Mouse (Mus musculus) stomach, postnatal 0 days (tissue): Measurements from ENCODE around the gene Efnb3. TPM values are rescaled to one million over a fixed set of nuclear protein-coding genes. Genes with fewer than 3 reads are reported as not detected.
A peak's percentile ranks its signal among the peaks of the same experiment; 100 is the strongest.

Experiments
- ATAC-seq: fragments of 200-750 bp; cut with Nextera tagmentation; 2 replicates; pipeline ENCODE4 v1.8.0; 2017; ENCODE audit not compliant: low FRiP score, low TSS enrichment
- DNase-seq: peaks from one replicate; pipeline ENCODE4 v3.0.0-alpha.2; 2016; ENCODE audit warnings: low spot score
- H3K27ac ChIP-seq: fragments of 300-500 bp; sonication (generic); replicated peaks from 2 replicates; pipeline ENCODE4 v1.5.1; 2014; ENCODE audit warnings: mild to moderate bottlenecking, control low read depth
- H3K27me3 ChIP-seq: fragments of 300-500 bp; sonication (generic); 2 replicates; pipeline ENCODE4 v1.6.1; 2014; ENCODE audit warnings: low read length; ENCODE audit not compliant: control insufficient read depth, insufficient read depth
- H3K36me3 ChIP-seq: fragments of 300-500 bp; sonication (generic); 2 replicates; pipeline ENCODE4 v1.6.1; 2014; ENCODE audit warnings: low read length, mixed read lengths; ENCODE audit not compliant: control insufficient read depth, insufficient read depth
- H3K4me1 ChIP-seq: fragments of 300-500 bp; sonication (generic); replicated peaks from 2 replicates; pipeline ENCODE4 v1.6.1; 2014; ENCODE audit warnings: antibody characterized with exemption; ENCODE audit not compliant: control insufficient read depth, insufficient read depth
- H3K4me2 ChIP-seq: fragments of 300-500 bp; sonication (generic); replicated peaks from 2 replicates; pipeline ENCODE4 v1.6.1; 2014; ENCODE audit warnings: low read depth, mild to moderate bottlenecking, control low read depth, moderate library complexity
- H3K4me3 ChIP-seq: fragments of 300-500 bp; sonication (generic); 2 replicates; pipeline ENCODE4 v1.5.1; 2014; ENCODE audit warnings: low read depth, low read length, control low read depth
- H3K9ac ChIP-seq: fragments of 300-500 bp; sonication (generic); 2 replicates; pipeline ENCODE4 v1.6.1; 2014; ENCODE audit warnings: mild to moderate bottlenecking, low read length, control low read depth, mixed read lengths
- H3K9me3 ChIP-seq: fragments of 300-500 bp; sonication (generic); 2 replicates; pipeline ENCODE4 v1.6.1; 2016; ENCODE audit warnings: low read length; ENCODE audit not compliant: control insufficient read depth
- CTCF ChIP-seq: IDR thresholded peaks from 2 replicates; pipeline ENCODE4 v1.5.1; 2016; ENCODE audit warnings: antibody characterized with exemption, low read depth, mild to moderate bottlenecking, moderate library complexity
- EP300 ChIP-seq: optimal IDR thresholded peaks from 2 replicates; pipeline ENCODE3; 2016; ENCODE audit warnings: antibody characterized with exemption
- WGBS: fragments of 180-500 bp; shearing (Covaris S2); extraction: QIAGEN DNeasy Blood & Tissue Kit; methylation state at CpG from one replicate; pipeline ENCODE4 v1.1.7; 2014; 5-methylcytosine and 5-hydroxymethylcytosine counted together
- polyA plus RNA-seq: library from polyadenylated mRNA; unstranded; fragments of >200 nt; fragmentation: Nextera tagmentation; extraction: Ambion mirVana; gene quantifications from 2 replicates; pipeline ENCODE4 v1.2.1, GENCODE M21; 2015

The Efnb3 gene
- 3.9 and 4.4 TPM in 2 replicates for polyA plus RNA-seq

DNA sequence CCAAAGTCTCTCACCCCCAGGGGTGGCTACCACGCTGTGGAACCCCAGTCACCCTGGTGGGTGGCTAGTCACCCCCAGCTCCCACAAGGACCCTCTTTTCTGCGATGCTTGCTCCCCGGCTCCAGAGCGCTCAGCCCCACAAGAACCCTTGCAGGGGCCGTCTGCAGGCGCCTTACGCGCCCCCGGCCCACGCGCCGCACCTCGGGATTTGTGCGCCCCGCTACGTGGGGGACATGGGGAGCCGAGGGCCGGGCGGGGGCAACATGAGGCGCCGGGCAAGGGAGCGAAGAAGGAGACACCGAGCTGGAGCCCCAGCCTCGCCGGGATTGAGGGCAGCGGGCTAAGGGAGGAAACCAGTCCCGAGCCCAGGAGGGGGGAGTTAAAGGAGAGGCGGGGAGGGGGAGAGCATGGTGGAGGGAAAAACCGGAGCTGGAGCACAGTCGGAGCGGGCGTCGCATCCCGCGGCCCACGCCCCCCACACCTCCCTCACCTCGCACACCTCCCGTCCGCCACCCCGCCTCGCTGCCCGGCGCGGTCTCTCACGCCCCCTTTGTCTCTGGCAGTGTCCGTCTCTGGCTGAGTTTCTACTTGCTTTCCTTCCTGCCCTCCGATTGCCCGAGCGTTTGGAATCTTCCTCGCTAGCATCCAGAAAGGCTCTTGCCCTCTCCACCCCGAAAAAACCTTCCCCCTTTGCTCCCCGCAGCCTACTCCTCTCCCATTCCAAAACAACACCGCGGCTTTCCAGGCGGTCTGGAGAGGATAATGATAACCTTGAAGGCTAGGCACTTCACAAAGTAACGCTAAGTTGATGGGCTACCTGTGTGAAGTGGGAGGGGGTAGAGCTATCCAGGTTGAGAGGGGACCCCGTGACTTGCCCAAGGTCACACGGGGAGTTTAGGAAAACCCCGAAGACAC, at the start of gene Efnb3:
Efnb3 (minus strand) TSS at position 355 of the 915 bp plus-strand sequence.
- H3K9ac ChIP-seq, result peak within 1 kb of the TSS; percentile 67
- no peaks in the 10 kb centered on the region for H3K36me3 ChIP-seq
- peak within 1 kb of the TSS; percentile 54 for H3K4me3 ChIP-seq
- no peaks in the 10 kb centered on the region for H3K4me1 ChIP-seq
- H3K4me2 ChIP-seq, result peak within 1 kb of the TSS; percentile 92
- no peak within 1 kb of the TSS for H3K27ac ChIP-seq
- DNase-seq (peak; percentile 41), ATAC-seq (no peak; the same call in 1 of the 2 replicates)
- no peak; the same call in 1 of the 2 replicates for TF ChIP-seq CTCF
- no peak for TF ChIP-seq EP300
- H3K27me3 ChIP-seq, result no peaks in the 10 kb centered on the region; the same call in 1 of the 2 replicates
- H3K9me3 ChIP-seq, result no peaks in the 10 kb centered on the region
- WGBS, result 2% methylated on average over 41 of the region's 59 CpGs

DNA sequence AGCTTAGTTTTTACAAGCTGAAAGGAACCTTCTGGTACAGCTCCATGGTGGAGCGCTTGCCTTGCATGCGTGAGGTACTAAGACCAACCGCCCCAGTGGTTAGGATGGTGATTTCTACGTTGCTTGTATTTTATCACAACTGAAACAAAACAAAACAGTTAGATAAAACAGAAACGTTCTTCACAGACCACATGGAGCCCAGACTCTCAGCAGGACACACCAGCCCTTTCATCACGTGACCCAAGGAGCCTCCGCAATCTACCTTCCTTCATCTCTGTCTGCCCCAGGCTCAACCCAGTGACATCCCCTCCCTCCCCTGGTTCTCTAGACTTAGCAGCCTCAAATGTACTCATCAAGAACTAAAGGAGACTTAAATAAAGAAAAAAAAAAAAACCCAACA, 49.4 kb upstream of the Efnb3 start:
- ATAC-seq (no peak), DNase-seq (no peak)
- Histone ChIP-seq H3K36me3 (no peaks in the 10 kb centered on the region), H3K9ac (no peak overlapping the region), H3K9me3 (no peaks in the 10 kb centered on the region), H3K27me3 (no peaks in the 10 kb centered on the region), H3K27ac (no peak overlapping the region), H3K4me2 (no peak overlapping the region), H3K4me1 (no peaks in the 10 kb centered on the region), H3K4me3 (no peak overlapping the region)
- WGBS, result 62% methylated on average over 7 of the region's 7 CpGs
- TF ChIP-seq CTCF, result no peak
- TF ChIP-seq EP300, result no peak

DNA sequence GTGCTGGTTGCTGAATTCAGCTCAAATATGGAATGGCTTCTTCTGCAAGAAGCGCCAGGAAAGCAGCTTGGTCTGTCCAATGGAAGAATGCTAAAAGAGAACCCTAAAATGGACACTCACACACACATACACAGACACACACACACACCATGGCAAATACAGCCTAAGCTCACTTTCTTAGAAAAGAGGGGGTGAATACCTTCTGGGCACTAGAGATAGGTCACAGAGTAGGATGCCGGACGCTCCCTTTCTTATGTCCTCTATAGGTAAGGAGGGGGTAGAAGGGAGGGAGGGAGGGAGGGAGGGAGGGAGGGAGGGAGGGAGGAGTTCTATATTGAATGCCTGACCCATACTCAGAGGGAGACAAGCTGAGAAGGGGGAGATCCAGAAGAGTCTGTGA, 48.5 kb upstream of the Efnb3 start:
- WGBS, result 72% methylated on average over 3 of the region's 3 CpGs
- no peaks in the 10 kb centered on the region for H3K9me3 ChIP-seq

DNA sequence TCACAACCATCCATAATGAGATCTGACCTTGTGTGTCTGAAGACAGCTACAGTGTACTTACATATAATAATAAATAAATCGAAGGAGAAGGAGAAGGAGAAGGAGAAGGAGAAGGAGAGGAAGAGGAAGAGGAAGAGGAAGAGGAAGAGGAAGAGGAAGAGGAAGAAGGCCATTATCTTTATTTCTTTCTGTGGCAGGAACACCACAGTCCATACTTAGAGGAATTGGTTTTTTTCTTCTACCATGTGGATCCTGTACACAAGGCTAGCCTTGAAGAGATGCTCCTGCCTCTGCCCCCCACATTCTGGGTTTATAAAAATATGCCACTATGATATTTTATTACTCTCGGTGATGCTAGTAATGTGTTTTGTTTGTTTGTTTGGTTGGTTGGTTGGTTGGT, 46.8 kb upstream of the Efnb3 start:
- Histone ChIP-seq H3K27me3 (no peaks in the 10 kb centered on the region), H3K4me2 (no peak overlapping the region), H3K9me3 (no peaks in the 10 kb centered on the region), H3K4me3 (no peak overlapping the region), H3K9ac (no peak overlapping the region), H3K27ac (no peak overlapping the region), H3K4me1 (no peaks in the 10 kb centered on the region), H3K36me3 (no peaks in the 10 kb centered on the region)
- DNase-seq (no peak), ATAC-seq (no peak)
- TF ChIP-seq CTCF (no peak), EP300 (no peak)
- 86% methylated on average over 2 of the region's 2 CpGs for WGBS

More for the DNA sequence above, 48.5 kb upstream of the Efnb3 start:
- H3K36me3 ChIP-seq, result no peaks in the 10 kb centered on the region
- no peaks in the 10 kb centered on the region for H3K27me3 ChIP-seq
- DNase-seq (no peak), ATAC-seq (no peak)
- H3K9ac ChIP-seq, result no peak overlapping the region
- H3K27ac ChIP-seq, result no peak overlapping the region
- H3K4me2 ChIP-seq, result no peak overlapping the region
- H3K4me3 ChIP-seq, result no peak overlapping the region
- H3K4me1 ChIP-seq, result no peaks in the 10 kb centered on the region
- TF ChIP-seq EP300, result no peak
- no peak for TF ChIP-seq CTCF

DNA sequence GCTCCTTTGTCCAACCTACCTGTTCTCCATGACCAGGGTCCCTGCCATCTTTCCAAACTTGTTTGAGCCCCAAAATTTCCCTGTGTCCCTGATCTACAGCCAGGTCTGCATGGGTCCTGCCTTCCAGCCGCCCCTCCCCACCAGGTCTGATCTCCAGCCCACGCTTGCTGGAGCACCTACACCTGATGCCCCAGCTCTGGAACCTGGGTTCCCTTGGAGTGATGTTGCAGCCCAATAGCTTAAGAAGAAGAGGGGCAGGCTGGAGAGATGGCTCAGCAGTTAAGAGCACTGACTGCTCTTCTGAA, 46.4 kb upstream of the Efnb3 start:
- H3K27me3 ChIP-seq, result no peaks in the 10 kb centered on the region
- no peak overlapping the region for H3K9ac ChIP-seq
- 58% methylated on average over 2 of the region's 2 CpGs for WGBS
- H3K36me3 ChIP-seq, result no peaks in the 10 kb centered on the region
- H3K4me1 ChIP-seq, result no peaks in the 10 kb centered on the region
- H3K27ac ChIP-seq, result no peak overlapping the region
- ATAC-seq, result no peak
- H3K9me3 ChIP-seq, result no peaks in the 10 kb centered on the region
- peak overlapping the region; percentile 51 for H3K4me3 ChIP-seq
- peak overlapping the region; percentile 74 for H3K4me2 ChIP-seq
- DNase-seq, result no peak
- TF ChIP-seq CTCF (no peak), EP300 (no peak)

DNA sequence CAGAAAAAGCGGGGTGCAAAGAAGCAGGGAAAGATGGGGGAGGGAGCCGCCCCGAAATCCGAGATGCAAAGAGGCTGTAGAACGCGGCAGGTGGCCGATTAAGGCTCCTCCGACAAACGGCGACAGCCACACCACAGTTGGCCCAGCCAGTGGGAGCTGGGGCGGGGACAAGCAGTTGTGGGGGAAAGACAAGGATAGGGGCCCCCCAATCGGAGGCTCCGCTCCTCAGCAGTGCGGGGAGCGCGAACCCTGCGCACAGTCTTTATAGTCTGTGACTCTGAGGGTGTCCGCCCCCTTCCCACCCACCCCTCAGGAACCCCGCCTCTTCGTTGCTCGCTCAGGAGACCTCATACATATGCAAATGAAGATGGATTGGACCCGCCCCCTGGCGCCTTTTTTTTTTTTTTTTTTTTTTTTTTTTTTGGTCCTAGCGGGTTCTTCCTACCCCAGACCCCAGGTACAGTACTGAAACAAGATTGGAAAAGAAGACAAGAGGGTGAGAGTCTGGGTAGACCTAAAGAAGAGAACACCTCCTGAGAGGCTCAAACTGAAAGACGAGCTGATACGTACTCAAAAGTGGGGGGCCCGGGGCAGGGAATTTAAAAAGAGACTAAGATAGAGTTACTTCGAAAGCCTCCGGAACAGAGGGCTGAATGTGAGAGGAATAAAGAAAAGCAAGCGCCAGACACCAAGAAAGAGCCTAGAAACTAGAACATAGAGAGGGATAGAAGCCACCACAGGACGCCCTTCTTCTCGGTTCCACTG, 45.9 kb upstream of the Efnb3 start, which contains the start of gene Atp1b2:
Atp1b2 (minus strand) TSS at position 217 of the 765 bp plus-strand sequence.
- TF ChIP-seq CTCF (no peak), EP300 (no peak)
- Histone ChIP-seq H3K27me3 (no peaks in the 10 kb centered on the region), H3K36me3 (no peaks in the 10 kb centered on the region), H3K4me1 (no peaks in the 10 kb centered on the region), H3K4me3 (peak within 1 kb of the TSS; percentile 51), H3K9me3 (no peaks in the 10 kb centered on the region), H3K9ac (peak within 1 kb of the TSS; percentile 67), H3K27ac (peak within 1 kb of the TSS; percentile 42), H3K4me2 (peak within 1 kb of the TSS; percentile 74)
- ATAC-seq, result peak; percentile 84
- DNase-seq, result peak; percentile 77
- 2% methylated on average over 32 of the region's 32 CpGs for WGBS
